Mouse (Mus musculus) lung, adult 2 months (tissue): Measurements from ENCODE around the gene Rnf144b.

Source experiments
- CTCF ChIP-seq: fragments of 200-500 bp; IDR thresholded peaks from 2 replicates; pipeline ENCODE4 v1.5.1; 2011; ENCODE audit warnings: mild to moderate bottlenecking, low read length, control low read depth; ENCODE audit not compliant: insufficient read depth
- POLR2A ChIP-seq: fragments of 200-500 bp; IDR thresholded peaks from 2 replicates; pipeline ENCODE4 v1.6.1; 2011; ENCODE audit warnings: low read depth, mild to moderate bottlenecking, control low read depth, low read length, borderline replicate concordance; ENCODE audit errors: extremely low read depth

DNA sequence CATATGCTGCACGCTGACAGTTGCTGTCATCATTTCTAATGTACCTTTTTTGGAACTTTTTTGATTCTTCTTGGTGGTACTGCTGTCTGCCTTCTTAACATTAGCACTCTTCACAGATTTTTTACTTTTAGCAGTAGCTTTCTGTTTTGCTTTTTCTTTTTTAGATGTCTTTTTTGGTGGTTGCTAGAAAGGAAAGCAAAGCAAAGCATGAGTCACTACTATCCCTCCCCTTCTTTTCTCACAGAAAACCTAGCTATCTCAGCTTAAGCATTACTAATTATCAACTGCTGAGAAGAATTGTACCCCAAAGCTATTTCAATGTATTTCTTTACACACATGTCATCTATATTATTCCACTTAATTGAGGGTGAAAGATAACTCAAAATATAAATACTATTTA is 34.0 kb upstream of the Rnf144b start:
- TF ChIP-seq CTCF (no peak), POLR2A (no peak)
